Mouse (Mus musculus): ENCODE data around the gene Elmod3. TPM values are rescaled to one million over a fixed set of nuclear protein-coding genes. Genes with fewer than 3 reads are reported as not detected.
A peak's percentile ranks its signal among the peaks of the same experiment; 100 is the strongest.

Gene Elmod3
- total RNA-seq (2021), result 16.2 and 21.7 TPM in 2 replicates
- long read RNA-seq, experiment 1, transcript Elmod3-201 (12 exons, 2,122 nt), result major isoform, 6 of 23 reads
- long read RNA-seq, experiment 1, partial matches to known transcripts, result 3 of 23 reads
- long read RNA-seq, experiment 1, other reads (novel, unspliced or antisense), result 11 of 23 reads
- long read RNA-seq, experiment 2, transcript Elmod3-201 (12 exons, 2,122 nt), result major isoform, 5 of 14 reads
- long read RNA-seq, experiment 2, partial matches to known transcripts, result 1 of 14 reads
- long read RNA-seq, experiment 2, other reads (novel, unspliced or antisense), result 6 of 14 reads

DNA sequence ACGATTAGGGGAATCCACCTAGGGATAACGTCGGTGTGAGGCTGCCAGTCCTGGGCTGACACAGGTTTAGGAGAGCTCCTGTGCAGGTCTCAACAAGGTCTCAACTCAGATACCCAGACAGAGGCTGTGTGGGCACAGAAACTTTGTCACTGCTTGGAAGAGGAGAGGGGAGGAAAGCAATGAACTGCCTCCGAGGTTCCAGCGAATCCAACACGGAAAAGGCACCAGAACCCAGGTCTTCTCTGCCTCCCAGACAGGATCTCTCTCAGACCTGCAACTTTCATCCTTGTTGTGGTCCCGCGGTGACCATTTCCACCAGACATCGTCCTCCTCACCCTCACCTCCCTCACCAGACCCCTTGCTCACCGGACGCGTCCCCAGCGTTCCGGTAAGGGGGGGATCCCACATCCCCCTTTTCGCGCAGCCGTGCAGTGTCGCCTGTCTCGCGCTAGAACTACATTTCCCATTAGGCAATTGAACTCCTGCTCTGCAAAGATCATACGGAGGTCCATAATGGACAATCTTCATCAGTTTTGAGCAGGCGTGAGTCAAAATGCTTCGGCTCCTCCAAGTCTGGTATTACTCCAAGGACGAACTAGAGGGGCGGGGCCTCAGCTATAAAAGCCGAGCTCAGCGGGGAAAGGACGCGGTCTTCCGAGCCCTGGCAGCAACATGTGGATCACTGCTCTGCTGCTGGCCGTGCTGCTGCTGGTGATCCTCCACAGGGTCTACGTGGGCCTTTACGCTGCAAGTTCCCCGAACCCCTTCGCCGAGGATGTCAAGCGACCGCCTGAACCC is at the start of gene Elmod3, which contains the start of gene Retsat:
Elmod3 (minus strand) TSS at position 458 of the 798 bp plus-strand sequence.
Retsat (plus strand) TSS at position 520 of the 798 bp plus-strand sequence.
- DNase-seq, result peak; percentile 97

DNA sequence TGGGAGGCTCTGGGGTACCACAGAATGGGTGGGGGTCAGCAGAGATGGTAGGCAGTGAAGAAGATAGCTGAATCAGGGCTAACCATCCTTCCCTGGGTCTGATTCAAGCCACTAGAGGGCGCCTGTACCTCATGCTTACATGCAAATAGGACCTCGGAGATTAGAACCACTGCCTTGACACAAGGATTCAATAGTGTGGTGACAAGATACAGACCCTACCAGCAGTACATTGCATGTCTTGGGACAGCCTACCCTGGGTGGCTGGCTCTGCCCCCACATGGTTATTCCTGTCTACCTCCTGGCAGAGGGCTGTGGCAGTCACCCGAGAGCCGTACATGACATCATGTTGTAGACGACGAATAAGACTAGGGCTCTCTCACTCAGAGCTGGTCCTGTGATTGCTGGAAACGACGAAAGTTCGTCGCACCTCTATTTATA is 49.2 kb upstream of the Elmod3 start:
- peak; percentile 79 for DNase-seq

- DNase-seq, result no peak
These were observed 47.2 kb upstream of the Elmod3 start for GRCm38 (mm10) chr6:72645364-72645763.

- DNase-seq, result no peak
These were observed 46.4 kb upstream of the Elmod3 start for GRCm38 (mm10) chr6:72644576-72644975.

DNA sequence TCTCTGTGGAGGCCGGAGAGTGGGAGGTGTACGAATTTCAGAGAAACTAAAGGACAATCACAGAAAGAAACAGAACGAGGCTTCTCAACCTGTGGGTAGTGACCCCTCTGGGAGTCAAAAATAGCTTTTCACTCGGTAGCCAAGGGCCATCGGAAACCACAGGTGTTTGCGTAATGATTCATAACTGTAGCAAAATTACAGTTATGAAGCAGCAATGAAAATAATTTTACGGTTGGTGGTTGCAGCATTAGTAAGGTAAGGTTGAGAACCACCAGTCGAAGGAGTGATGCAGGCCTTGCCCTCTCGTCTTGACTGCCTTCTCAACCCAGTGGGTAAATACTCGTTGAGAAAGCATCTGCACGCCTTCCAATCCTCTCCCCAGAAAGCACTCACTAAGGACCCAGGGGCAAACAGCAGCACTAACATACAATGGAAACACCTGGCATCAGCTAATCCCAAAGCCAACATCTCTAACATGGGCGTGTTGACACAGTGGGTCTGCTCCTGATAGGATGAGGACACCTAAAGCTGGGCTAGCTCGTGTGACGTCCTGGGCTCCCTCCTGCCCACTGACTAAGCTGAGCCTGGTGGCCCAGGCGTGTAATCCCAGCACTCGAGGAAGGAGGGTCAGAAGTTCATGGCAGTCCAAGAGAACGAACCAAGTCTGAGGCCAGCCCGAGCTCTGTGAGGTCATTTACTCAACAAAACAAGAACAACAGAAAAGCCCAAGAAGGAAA is 43.2 kb upstream of the Elmod3 start:
- DNase-seq, result no peak

- no peak for DNase-seq
These were observed 38.7 kb upstream of the Elmod3 start for GRCm38 (mm10) chr6:72636940-72637339.

GRCm38 (mm10) chr6:72635760-72636431 is 37.7 kb upstream of the Elmod3 start:
- DNase-seq, result peak; percentile 78

DNA sequence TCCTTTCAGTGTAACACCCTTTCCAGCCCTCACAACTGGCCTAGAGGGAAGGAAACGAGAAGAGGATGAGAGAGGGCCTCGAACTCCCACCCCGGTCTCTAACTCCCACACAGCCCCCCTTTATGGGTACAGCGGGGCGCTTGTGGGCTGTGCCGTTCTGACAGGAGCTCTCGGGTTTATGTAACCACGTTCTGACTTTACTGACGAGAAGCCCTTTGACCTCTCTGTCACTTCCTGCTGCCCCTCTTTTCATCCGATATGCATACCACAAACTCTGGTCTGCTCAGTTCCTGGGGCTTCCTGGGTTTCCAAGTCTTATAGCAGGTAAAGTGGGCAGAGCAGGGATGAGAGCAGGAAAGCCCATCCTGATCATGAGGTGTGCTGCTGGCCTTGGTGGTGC is 36.1 kb upstream of the Elmod3 start:
- DNase-seq, result no peak

DNA sequence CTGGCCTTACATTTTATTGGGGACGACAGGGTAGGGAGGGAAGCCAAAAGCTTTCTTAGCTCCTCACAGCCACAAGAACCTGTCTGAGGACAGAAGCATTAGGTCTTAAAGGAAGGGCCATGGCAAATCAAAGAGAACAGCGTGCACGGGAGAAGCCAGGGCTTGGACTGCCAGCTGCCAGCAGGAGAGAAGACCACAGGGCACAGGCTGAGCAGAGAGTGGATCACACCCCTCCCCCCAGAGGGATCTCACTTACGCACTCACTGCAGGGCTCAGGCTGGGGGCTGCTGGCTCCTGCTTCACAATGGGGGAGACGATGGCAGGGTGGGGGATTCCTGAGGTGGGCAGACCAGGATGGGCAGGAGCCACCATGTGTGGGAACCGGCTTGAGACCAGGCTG is 33.5 kb upstream of the Elmod3 start:
- DNase-seq, result no peak

- DNase-seq, result no peak
These were observed 32.7 kb upstream of the Elmod3 start for GRCm38 (mm10) chr6:72630961-72631360.

DNA sequence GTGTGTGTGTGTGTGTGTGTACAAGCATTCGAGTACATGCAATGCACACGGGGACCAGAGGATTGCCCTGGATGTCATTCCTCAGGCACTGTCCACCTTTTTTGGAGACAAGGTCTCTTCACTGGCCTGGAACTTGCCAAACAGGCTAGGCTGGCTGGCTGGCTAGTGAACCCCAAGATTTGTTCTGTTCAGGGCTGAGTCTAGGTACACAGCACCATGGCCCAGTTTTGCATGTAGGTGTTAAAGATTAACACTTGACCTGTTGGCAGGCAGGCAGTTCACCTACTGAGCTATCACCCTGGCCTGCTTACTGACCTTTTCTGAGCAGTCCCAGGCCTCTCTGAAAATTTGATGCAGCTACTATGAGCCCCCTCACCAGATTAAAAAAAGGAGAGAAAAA is 32.2 kb upstream of the Elmod3 start:
- DNase-seq, result no peak

- no peak for DNase-seq
These were observed 29.1 kb upstream of the Elmod3 start for GRCm38 (mm10) chr6:72627276-72627675.

GRCm38 (mm10) chr6:72626391-72626790 is 28.2 kb upstream of the Elmod3 start:
- DNase-seq, result no peak

- DNase-seq, result peak; percentile 81
These were observed 25.6 kb upstream of the Elmod3 start for GRCm38 (mm10) chr6:72623661-72624402.

GRCm38 (mm10) chr6:72622917-72623316 is 24.7 kb upstream of the Elmod3 start:
- DNase-seq, result no peak

GRCm38 (mm10) chr6:72620920-72621319 is 22.7 kb upstream of the Elmod3 start:
- no peak for DNase-seq

DNA sequence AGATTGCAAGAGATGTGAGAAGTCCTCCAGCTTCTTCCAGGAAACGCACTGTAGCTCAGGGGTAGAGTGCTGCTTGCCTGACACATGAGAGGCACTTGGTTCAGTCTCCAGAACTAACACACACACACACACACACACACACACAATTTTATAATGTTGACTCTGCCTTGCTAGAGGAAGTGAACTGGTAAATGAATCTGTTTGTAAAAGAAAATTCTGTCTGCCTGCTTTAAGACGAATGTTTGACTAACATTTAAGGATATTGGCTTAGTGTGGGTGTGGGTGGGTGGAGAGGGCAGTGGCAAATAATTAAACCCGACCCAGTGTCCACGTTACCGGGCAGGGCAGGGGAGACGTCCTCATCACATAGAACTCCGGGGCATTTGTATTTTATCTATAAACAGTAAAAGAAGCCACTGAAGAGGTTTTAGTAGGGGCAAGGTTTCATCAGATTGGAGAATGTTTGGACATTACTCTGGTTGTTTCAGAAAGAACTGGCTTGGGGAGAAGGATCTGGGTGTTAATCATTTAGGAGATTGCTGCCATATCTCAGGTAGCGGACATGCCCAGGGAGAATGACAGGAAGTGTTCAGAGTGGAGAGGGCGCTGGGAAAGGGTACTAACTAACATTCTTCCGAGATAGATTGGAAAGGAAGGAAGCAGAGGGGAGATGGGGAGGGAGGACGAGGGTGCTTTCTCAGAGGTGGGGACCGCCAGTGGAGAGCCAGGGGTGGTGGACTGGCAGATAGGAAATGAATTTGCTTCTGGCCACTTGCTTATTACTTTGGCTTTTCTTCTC is 21.7 kb upstream of the Elmod3 start:
- DNase-seq, result no peak

GRCm38 (mm10) chr6:72616643-72617288 is 18.6 kb upstream of the Elmod3 start, which contains the start of gene Tgoln1:
Gene Tgoln1, minus strand, starts transcription at chr6:72617000.
- DNase-seq, result peak; percentile 97

GRCm38 (mm10) chr6:72615561-72616375 is 17.6 kb upstream of the Elmod3 start:
- peak; percentile 30 for DNase-seq
